Mouse (Mus musculus): Measurements from ENCODE around the gene Shroom4. TPM values are rescaled to one million over a fixed set of nuclear protein-coding genes. Genes with fewer than 3 reads are reported as not detected.

Shroom4 gene
- polyA plus RNA-seq, 1 experiment from 2014 or later: 7.9 TPM

DNA sequence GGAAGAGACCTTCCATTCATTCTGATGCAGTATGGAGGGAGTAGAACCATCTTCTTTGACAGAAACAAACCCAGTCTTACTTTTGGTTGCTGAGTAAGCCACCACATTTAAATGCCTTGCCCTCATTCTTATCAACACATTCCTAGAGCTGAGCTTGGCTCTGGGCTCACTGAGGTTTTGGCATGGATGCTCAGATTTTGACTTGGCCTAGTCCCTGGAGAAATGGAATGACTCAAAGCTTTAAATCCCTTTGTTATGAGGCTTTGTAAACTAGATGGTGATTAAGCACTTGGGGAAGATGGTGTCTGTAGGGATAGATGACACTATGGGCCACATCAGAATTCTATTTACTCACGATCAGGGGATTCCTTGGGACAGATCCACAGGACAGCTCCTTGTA lies 102.2 kb downstream of the Shroom4 start:
- Histone ChIP-seq H3K4me3 (no peak overlapping the region), H3K36me3 (no peaks in the 10 kb centered on the region), H3K4me2 (replicated peaks) (no peak overlapping the region), H3K27me3 (no peaks in the 10 kb centered on the region), H3K9ac (no peak overlapping the region), H3K4me1 (no peaks in the 10 kb centered on the region), H3K9me3 (no peaks in the 10 kb centered on the region), H3K27ac (no peak overlapping the region)
- 79% methylated on average over 1 of the region's 1 CpGs for WGBS
- no peak for ATAC-seq (ENCODE audit: low FRiP score, low read depth)

- WGBS: 68% methylated on average over 3 of the region's 3 CpGs
- no peaks in the 10 kb centered on the region for H3K4me1 ChIP-seq
- H3K9ac ChIP-seq: no peak overlapping the region
- H3K4me3 ChIP-seq: no peak overlapping the region
- no peaks in the 10 kb centered on the region for H3K36me3 ChIP-seq
- no peak for ATAC-seq (ENCODE audit: low FRiP score, low read depth)
- no peak overlapping the region for H3K27ac ChIP-seq
- no peak overlapping the region for H3K4me2 ChIP-seq (replicated peaks)
- H3K27me3 ChIP-seq: no peaks in the 10 kb centered on the region
- no peaks in the 10 kb centered on the region for H3K9me3 ChIP-seq
Observed at GRCm38 (mm10) chrX:6517217-6517616, 117.6 kb downstream of the Shroom4 start.

DNA sequence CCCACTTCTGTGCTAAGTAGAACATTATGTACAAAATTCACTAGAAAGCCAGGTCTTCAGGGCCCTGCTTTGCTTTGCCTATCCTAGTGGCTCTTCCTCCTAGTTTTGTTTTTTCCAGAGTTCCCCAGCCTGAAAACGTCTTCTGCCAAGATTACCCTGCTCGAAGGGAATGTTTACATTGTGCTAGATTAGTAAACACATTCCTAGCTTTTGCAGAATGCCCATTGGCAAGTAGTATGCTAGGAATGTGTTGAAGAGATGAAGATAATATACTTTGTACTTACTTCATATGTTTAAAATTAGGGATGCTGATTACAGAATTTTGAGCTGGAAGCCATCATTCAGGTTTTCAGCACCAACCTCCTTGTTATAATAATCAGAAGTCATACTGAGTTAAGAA lies 118.8 kb downstream of the Shroom4 start:
- Histone ChIP-seq H3K9ac (no peak overlapping the region), H3K4me3 (no peak overlapping the region), H3K9me3 (no peaks in the 10 kb centered on the region), H3K36me3 (no peaks in the 10 kb centered on the region), H3K27ac (no peak overlapping the region), H3K4me1 (no peaks in the 10 kb centered on the region), H3K4me2 (replicated peaks) (no peak overlapping the region), H3K27me3 (no peaks in the 10 kb centered on the region)
- no peak for ATAC-seq (ENCODE audit: low FRiP score, low read depth)
- WGBS: 38% methylated on average over 2 of the region's 2 CpGs

DNA sequence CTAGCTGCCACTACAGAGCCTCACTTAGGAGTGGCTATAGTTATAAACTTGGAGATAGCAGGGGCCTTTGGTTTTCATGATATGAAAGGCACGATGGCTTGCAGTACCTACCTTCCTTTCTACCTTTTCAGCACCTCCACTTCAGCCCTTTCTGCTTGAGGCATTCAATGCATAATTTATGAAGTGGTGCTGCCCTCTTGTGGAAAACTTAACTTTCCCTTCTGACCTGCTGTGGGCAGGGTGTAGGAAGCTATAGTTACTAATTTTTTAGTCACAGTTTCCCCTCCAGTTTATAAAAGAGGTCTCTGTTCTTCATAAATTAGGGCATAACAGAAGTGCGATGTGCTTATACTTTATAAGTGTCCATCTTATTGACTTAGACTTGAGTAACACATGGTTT lies 123.3 kb downstream of the Shroom4 start:
- no peak overlapping the region for H3K9ac ChIP-seq
- H3K4me3 ChIP-seq: no peak overlapping the region
- no peaks in the 10 kb centered on the region for H3K9me3 ChIP-seq
- H3K4me1 ChIP-seq: no peaks in the 10 kb centered on the region
- no peaks in the 10 kb centered on the region for H3K36me3 ChIP-seq
- H3K27ac ChIP-seq: no peak overlapping the region
- H3K27me3 ChIP-seq: no peaks in the 10 kb centered on the region
- no peak for ATAC-seq (ENCODE audit: low FRiP score, low read depth)
- WGBS: 57% methylated on average over 2 of the region's 2 CpGs
- no peak overlapping the region for H3K4me2 ChIP-seq (replicated peaks)

DNA sequence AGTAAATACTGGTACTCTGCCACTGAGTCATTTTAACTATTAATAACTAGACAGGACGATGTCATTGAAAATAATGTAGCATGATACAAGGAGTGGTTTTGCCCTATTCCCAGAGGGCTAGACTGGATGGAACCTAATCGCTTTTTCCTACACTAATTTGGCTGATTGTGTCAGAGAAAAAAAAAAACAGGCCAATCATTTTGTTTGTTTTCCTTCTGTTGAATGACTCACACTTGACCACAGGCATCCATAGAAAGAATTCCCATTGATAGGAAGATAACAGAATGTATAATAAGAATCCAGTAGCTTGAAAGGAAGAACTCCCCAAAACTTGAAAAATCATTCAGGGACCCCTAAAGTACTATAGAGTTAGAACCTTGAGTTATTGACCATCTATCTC lies 137.0 kb downstream of the Shroom4 start:
- ATAC-seq (ENCODE audit: low FRiP score, low read depth): no peak
- 82% methylated on average over 2 of the region's 2 CpGs for WGBS
- no peak overlapping the region for H3K27ac ChIP-seq
- no peaks in the 10 kb centered on the region for H3K36me3 ChIP-seq
- no peak overlapping the region for H3K4me2 ChIP-seq (replicated peaks)
- no peaks in the 10 kb centered on the region for H3K9me3 ChIP-seq
- H3K4me1 ChIP-seq: no peaks in the 10 kb centered on the region
- H3K27me3 ChIP-seq: no peaks in the 10 kb centered on the region
- H3K9ac ChIP-seq: no peak overlapping the region
- no peak overlapping the region for H3K4me3 ChIP-seq

GRCm38 (mm10) chrX:6537689-6538088 lies 138.0 kb downstream of the Shroom4 start:
- Histone ChIP-seq H3K27ac (no peak overlapping the region), H3K4me2 (replicated peaks) (no peak overlapping the region), H3K9me3 (no peaks in the 10 kb centered on the region), H3K27me3 (no peaks in the 10 kb centered on the region), H3K36me3 (no peaks in the 10 kb centered on the region), H3K4me1 (no peaks in the 10 kb centered on the region), H3K4me3 (no peak overlapping the region), H3K9ac (no peak overlapping the region)
- 86% methylated on average over 2 of the region's 2 CpGs for WGBS
- no peak for ATAC-seq (ENCODE audit: low FRiP score, low read depth)

DNA sequence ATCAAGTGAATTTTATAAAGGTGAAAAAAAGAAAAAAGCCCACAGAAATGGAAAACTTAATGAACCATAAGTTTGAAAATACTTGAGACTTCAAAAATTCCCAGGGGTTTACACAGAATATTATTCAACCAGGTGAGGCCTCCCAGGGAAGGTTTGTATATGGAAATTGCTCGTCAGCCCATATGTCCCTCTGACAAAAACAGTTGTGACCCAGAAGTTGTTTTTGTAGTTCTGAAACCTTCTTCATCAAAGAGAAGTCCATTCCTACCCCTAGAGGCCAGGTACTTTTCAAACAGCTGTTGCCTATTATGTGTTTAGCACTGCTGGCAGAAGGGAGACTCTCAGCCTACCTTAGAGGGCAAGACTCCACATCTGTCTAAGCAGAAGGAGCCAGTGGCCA lies 165.4 kb downstream of the Shroom4 start:
- no peaks in the 10 kb centered on the region for H3K4me1 ChIP-seq
- no peak for ATAC-seq (ENCODE audit: low FRiP score, low read depth)
- no peaks in the 10 kb centered on the region for H3K36me3 ChIP-seq
- no peak overlapping the region for H3K9ac ChIP-seq
- H3K4me2 ChIP-seq (replicated peaks): no peak overlapping the region
- H3K27me3 ChIP-seq: no peaks in the 10 kb centered on the region
- H3K27ac ChIP-seq: no peak overlapping the region
- H3K9me3 ChIP-seq: no peaks in the 10 kb centered on the region
- 48% methylated on average over 1 of the region's 1 CpGs for WGBS
- H3K4me3 ChIP-seq: no peak overlapping the region

- WGBS: 17% methylated on average over 1 of the region's 1 CpGs
- no peak for ATAC-seq (ENCODE audit: low FRiP score, low read depth)
- no peak overlapping the region for H3K4me3 ChIP-seq
- H3K4me2 ChIP-seq (replicated peaks): no peak overlapping the region
- no peak overlapping the region for H3K9ac ChIP-seq
- H3K36me3 ChIP-seq: no peaks in the 10 kb centered on the region
- no peaks in the 10 kb centered on the region for H3K4me1 ChIP-seq
- H3K27ac ChIP-seq: no peak overlapping the region
- no peaks in the 10 kb centered on the region for H3K9me3 ChIP-seq
- H3K27me3 ChIP-seq: no peaks in the 10 kb centered on the region
Observed at GRCm38 (mm10) chrX:6574511-6574910, 174.9 kb downstream of the Shroom4 start.

GRCm38 (mm10) chrX:6577001-6577400 lies 177.3 kb downstream of the Shroom4 start:
- ATAC-seq (ENCODE audit: low FRiP score, low read depth): no peak
- Histone ChIP-seq H3K9me3 (no peaks in the 10 kb centered on the region), H3K27ac (no peak overlapping the region), H3K9ac (no peak overlapping the region), H3K36me3 (no peaks in the 10 kb centered on the region), H3K27me3 (no peaks in the 10 kb centered on the region), H3K4me2 (replicated peaks) (no peak overlapping the region), H3K4me1 (no peaks in the 10 kb centered on the region), H3K4me3 (no peak overlapping the region)
- 35% methylated on average over 6 of the region's 7 CpGs for WGBS

DNA sequence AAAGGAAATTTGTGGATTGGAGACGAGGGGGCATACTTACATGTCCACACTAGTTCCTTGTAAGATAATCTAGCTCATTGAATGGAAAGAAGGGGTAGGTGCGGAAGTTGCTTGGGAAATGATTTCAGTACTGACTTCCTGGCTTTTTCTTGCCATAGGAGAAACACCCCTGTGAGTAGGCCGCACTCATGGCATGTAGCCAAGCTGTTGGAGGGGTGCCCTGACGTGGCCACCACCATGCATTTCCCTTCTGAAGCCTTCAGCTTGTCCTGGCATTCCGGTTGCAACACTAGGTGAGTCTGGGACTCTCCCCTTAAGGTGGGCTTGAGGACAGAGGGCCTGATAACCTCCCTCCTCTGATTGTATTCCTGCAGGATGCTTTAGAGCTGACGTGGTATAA lies 181.0 kb downstream of the Shroom4 start:
- H3K4me1 ChIP-seq: no peaks in the 10 kb centered on the region
- H3K4me2 ChIP-seq (replicated peaks): no peak overlapping the region
- no peaks in the 10 kb centered on the region for H3K27me3 ChIP-seq
- no peak overlapping the region for H3K27ac ChIP-seq
- peaks cover 23% of the 10 kb centered on the region for H3K36me3 ChIP-seq
- H3K4me3 ChIP-seq: no peak overlapping the region
- 77% methylated on average over 6 of the region's 6 CpGs for WGBS
- H3K9ac ChIP-seq: no peak overlapping the region
- no peaks in the 10 kb centered on the region for H3K9me3 ChIP-seq
- ATAC-seq (ENCODE audit: low FRiP score, low read depth): no peak

DNA sequence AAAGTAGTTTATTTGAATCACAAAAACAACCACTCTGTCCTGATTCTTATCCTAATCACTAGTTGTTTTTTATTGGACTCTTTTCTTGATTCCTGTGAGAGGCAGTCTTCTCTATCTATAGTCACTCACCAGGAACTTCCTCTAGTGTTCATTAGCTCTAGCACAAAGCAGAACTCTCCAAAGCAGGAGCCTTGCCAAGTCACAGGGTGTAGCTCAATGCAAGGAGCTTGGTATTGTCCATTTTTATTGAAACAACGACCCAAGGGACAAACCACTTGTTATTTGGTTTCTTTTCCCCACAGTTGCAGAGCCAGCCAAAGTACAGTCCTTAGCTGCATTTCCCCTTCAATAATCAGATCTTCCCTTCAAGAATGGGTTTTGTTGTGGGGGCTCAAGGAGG lies 181.5 kb downstream of the Shroom4 start:
- ATAC-seq (ENCODE audit: low FRiP score, low read depth): no peak
- Histone ChIP-seq H3K4me3 (no peak overlapping the region), H3K27ac (no peak overlapping the region), H3K4me2 (replicated peaks) (no peak overlapping the region), H3K36me3 (peaks cover 23% of the 10 kb centered on the region), H3K9me3 (no peaks in the 10 kb centered on the region), H3K4me1 (no peaks in the 10 kb centered on the region), H3K9ac (no peak overlapping the region), H3K27me3 (no peaks in the 10 kb centered on the region)
- 80% methylated on average over 1 of the region's 1 CpGs for WGBS

GRCm38 (mm10) chrX:6582646-6583045 lies 183.0 kb downstream of the Shroom4 start:
- H3K36me3 ChIP-seq: peaks cover 23% of the 10 kb centered on the region
- ATAC-seq (ENCODE audit: low FRiP score, low read depth): no peak
- no peak overlapping the region for H3K27ac ChIP-seq
- H3K4me2 ChIP-seq (replicated peaks): no peak overlapping the region
- H3K9ac ChIP-seq: no peak overlapping the region
- no peaks in the 10 kb centered on the region for H3K27me3 ChIP-seq
- no peaks in the 10 kb centered on the region for H3K4me1 ChIP-seq
- WGBS: 85% methylated on average over 2 of the region's 2 CpGs
- H3K4me3 ChIP-seq: no peak overlapping the region
- H3K9me3 ChIP-seq: no peaks in the 10 kb centered on the region

DNA sequence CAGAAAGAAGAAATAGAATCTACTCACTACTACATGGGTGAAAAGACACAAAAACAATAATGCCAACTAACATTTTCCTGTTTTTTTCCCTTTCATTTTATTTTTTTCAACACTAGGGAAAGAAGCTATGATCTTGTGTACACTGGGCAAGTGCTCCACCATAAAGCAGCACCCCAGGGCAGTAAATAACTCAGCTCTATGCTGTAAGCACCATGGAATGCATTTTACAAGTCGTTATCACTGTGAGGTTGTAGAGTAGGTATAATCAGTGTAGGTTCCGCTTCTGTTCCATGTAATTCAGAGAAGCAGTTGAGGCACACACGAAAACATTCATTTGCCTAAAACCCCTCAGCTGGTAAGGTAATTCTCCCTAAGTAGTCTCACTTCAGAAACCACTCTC lies 194.5 kb downstream of the Shroom4 start:
- Histone ChIP-seq H3K36me3 (no peaks in the 10 kb centered on the region), H3K9ac (no peak overlapping the region), H3K27me3 (no peaks in the 10 kb centered on the region), H3K27ac (no peak overlapping the region), H3K4me3 (no peak overlapping the region), H3K4me1 (no peaks in the 10 kb centered on the region), H3K4me2 (replicated peaks) (no peak overlapping the region), H3K9me3 (no peaks in the 10 kb centered on the region)
- WGBS: 47% methylated on average over 3 of the region's 3 CpGs
- no peak for ATAC-seq (ENCODE audit: low FRiP score, low read depth)

Measured in limb, embryonic 13.5 days (tissue).